Comparison of ENCODE assay signal across 1 mouse cellular context in the genomic region with DNA sequence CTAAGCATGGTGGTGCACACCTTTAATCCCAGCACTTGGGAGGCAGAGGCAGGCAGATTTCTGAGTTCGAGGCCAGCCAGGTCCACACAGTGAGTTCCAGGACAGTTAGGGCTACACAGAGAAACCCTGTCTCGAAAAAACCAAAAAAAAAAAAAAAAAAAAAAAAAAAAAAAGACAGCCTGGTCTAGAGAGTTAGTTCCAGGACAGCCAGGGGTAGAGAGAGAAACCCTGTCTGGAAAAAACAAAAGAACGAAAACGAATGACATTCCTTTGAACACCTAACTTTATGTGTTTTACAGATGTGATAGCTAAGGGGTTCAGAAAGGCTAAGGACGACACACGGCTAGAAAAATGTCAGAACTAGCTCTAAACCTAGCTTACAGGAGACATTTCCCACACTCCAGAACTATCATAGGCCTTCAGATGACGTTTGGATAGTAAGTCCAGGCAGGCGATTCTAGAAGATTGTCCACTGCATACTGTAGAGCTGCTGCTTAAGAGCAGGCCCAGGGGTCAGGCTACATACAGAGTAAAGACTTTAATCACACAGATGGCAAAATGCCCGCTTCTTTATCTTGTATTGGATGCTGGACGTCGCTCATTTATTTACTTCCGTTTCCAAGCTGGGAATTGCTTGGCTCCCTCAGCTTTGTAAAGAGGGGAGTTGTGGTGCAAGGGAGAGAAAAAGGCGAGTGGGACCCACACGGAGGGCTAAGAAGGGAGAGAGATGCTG.
TF ChIP-seq lines count a peak whose summit lies in the region.

No protein-coding gene starts in this region.

TF ChIP-seq in MEL, 35 proteins besides CTCF, POLR2A, EP300 and RAD21 (continued from another document):
- TF ChIP-seq ELF1 (IDR thresholded peaks at IDR 0.05; ENCODE audit: low read depth, low read length) (peak; percentile 52; the same call in 1 of the 2 replicates), ETS1 (IDR thresholded peaks at IDR 0.05; ENCODE audit: low read depth, low read length) (peak; percentile 68), MEF2A (IDR thresholded peaks at IDR 0.05; ENCODE audit: extremely low read depth, insufficient replicate concordance, low read depth, low read length, poor library complexity, severe bottlenecking) (no peak), HCFC1 (IDR thresholded peaks at IDR 0.05; ENCODE audit: low read depth, low read length) (no peak; the same call in 1 of the 2 replicates), MAX (IDR thresholded peaks at IDR 0.05; ENCODE audit: low read length) (0 out of 2 replicates have a peak, but pooled peaks have one; percentile 16), NELFE (IDR thresholded peaks at IDR 0.05; ENCODE audit: low read depth, low read length) (no peak), ZNF384 (IDR thresholded peaks at IDR 0.05; ENCODE audit: low read depth, low read length) (peak; percentile 91), CHD1 (IDR thresholded peaks at IDR 0.05; ENCODE audit: low read depth, low read length) (peak; percentile 72; the same call in 1 of the 2 replicates), POLR2AphosphoS2 (IDR thresholded peaks at IDR 0.05; ENCODE audit: low read length) (peak; percentile 51; the same call in 1 of the 2 replicates), USF1 (IDR thresholded peaks at IDR 0.05; ENCODE audit: low read depth, low read length) (no peak), TBP (IDR thresholded peaks at IDR 0.05; ENCODE audit: low read depth, low read length) (peak; percentile 19; the same call in 1 of the 2 replicates), CHD2 (IDR thresholded peaks at IDR 0.05; ENCODE audit: low read length) (no peak), MXI1 (IDR thresholded peaks at IDR 0.05; ENCODE audit: low read depth, low read length) (no peak; the same call in 1 of the 2 replicates), ZMIZ1 (IDR thresholded peaks at IDR 0.05; ENCODE audit: low read depth, low read length) (peak; percentile 52; the same call in 1 of the 2 replicates), MAZ (IDR thresholded peaks at IDR 0.05; ENCODE audit: low read depth, low read length) (no peak), ZKSCAN1 (IDR thresholded peaks at IDR 0.05; ENCODE audit: low read depth, low read length) (no peak), E2F4 (IDR thresholded peaks at IDR 0.05; ENCODE audit: borderline replicate concordance, low read depth, low read length) (no peak), MYB (IDR thresholded peaks at IDR 0.05; ENCODE audit: low read depth, low read length) (no peak), USF2 (IDR thresholded peaks at IDR 0.05; ENCODE audit: borderline replicate concordance in 1 of 2, insufficient read depth in 1 of 2, low read depth in 1 of 2, low read length in 2 of 2) (no peak), TAL1 (IDR thresholded peaks at IDR 0.05; ENCODE audit: low read length) (no peak), BHLHE40 (IDR thresholded peaks at IDR 0.05; ENCODE audit: borderline replicate concordance, low read depth, low read length) (no peak), ZC3H11A (IDR thresholded peaks at IDR 0.05; ENCODE audit: low read depth, low read length) (no peak), UBTF (IDR thresholded peaks at IDR 0.05; ENCODE audit: borderline replicate concordance, insufficient read depth, low read depth, low read length) (0 out of 2 replicates have a peak, but pooled peaks have one; percentile 28), MYC (IDR thresholded peaks at IDR 0.05; ENCODE audit: low read depth, low read length) (peak; percentile 68), KAT2A (conservative IDR thresholded peaks at IDR 0.05; ENCODE audit: low read depth, low read length) (no peak; the same call in 1 of the 2 replicates), RCOR1 (IDR thresholded peaks at IDR 0.05; ENCODE audit: low read depth, low read length) (peak; percentile 48), SIN3A (IDR thresholded peaks at IDR 0.05; ENCODE audit: low read length) (no peak), TCF12 (IDR thresholded peaks at IDR 0.05; ENCODE audit: low read depth, low read length) (no peak), GATA1 (IDR thresholded peaks at IDR 0.05; ENCODE audit: low read depth, low read length) (peak; percentile 76), NRF1 (IDR thresholded peaks at IDR 0.05; ENCODE audit: insufficient read depth, low read depth, low read length, poor library complexity, severe bottlenecking) (no peak), MAFK (IDR thresholded peaks at IDR 0.05; ENCODE audit: borderline replicate concordance, low read depth, low read length) (no peak), JUND (IDR thresholded peaks at IDR 0.05; ENCODE audit: low read depth, low read length) (no peak), SMC3 (IDR thresholded peaks at IDR 0.05; ENCODE audit: low read depth, low read length) (no peak), GABPA (IDR thresholded peaks at IDR 0.05; ENCODE audit: low read depth, low read length) (no peak)
TF ChIP-seq in MEL: peak in this region for 12.
